Mouse (Mus musculus) spleen, postnatal 10 days (tissue): ENCODE measurements around the gene Igsf1.

Source experiments
- DNase-seq, 2 experiments: peaks; one replicate each; pipeline ENCODE4 v3.0.0; 2021 to 2022; ENCODE audit warnings: low spot score in 2 of 2

Igsf1 gene

DNA sequence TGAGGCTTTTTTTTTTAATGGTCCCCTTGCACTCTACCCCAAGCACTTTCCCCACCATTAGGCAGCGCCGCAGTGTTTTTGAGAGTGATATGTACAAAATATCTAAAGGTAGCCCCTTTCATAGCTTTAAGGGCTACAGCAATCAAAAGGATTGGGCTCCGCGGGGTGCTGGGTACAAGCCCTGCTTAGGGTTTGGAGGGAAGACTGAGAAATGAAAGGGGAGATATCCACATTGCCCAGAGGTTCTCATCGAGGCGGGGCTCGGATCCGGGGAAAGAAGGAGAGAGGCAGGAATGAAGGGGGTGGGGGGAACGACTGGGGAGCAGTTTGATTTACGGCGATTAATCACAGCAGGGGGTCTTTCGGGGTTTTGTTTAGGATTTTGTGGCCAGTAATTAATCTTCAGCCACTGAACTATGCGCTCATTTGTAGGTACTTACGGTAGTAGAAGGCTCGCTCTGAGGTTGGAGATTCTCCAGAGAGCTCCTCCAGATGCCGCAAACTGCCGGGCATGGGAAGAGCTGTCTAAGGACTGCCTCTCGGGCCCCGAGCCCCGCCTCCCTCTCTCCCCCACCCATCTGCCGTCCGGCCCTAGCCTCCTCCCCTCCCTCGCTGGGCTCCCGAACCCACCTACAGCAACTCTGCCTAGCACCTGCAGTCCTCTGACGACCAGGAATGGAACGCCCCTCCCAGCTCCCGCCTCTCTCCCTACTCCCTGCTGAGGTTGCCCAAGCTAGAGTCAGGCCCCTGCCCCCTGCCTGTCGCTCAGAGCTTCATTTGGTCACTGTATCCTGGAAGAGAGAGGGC, at the start of gene Igsf1:
Igsf1 (minus strand) TSS at position 537 of the 807 bp plus-strand sequence.
- no peak for DNase-seq

DNA sequence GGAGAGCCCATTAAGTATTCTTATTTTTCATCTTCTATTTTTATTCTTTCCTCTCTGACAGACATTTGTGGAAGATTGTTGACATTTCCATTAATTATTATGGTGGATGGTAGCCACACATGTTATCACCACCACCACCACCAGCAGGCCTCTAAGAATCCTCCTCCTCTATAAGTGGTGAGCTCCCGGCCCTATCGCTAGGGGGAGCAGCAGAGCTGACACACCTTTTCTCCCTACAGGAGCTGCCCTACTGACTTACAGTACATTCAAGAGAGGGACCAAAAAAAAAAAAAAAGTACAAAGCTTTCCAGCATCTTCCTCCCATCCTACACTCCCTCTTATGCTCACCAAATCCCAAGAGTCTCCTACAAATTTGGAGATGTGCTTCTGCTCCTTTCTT, 26.7 kb downstream of the Igsf1 start:
- no peak for DNase-seq

DNA sequence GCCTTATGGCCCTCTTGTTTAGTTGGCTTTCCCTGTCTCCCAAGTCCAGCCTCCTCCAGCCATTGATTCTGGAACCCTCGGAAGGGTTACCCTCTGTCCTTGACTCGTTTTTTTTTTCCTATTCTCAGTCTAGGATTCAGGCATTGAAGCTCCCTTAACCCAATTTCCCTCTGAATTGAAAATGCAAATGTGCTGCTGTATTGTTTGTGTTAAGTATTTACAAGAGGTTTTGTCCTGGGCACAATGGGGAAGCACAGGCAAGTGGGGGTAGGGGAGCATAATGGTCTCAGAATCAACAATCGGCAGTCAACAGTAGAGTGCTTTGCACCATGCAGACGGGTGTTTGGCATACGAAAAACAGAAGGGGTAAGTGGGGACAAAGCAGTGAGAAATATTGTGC, 52.4 kb downstream of the Igsf1 start:
- DNase-seq: no peak

DNA sequence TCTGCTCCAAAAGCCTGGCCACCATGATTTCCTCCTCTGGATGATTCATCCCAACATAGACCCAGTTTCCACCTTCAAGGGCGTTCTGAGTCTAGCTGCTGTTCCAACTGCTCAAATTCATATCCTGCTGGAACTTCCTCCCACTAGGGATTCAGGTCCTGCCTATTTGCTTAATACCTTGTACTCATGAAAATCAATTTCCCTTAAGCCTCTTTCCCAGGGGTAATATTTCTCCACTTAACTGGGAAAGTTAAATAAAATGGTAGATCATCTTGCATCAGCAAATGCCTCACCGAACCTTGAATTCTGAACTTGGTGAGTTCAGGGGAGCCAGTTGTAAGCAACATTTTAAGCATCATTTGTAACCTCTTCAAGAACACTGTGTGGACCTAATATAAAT, 62.6 kb downstream of the Igsf1 start, which contains the start of gene Olfr1321:
Olfr1321 (minus strand) TSS at position 101 of the 400 bp plus-strand sequence.
- no peak for DNase-seq
